ENCODE assay signal across 9 mouse cellular contexts in the genomic region with DNA sequence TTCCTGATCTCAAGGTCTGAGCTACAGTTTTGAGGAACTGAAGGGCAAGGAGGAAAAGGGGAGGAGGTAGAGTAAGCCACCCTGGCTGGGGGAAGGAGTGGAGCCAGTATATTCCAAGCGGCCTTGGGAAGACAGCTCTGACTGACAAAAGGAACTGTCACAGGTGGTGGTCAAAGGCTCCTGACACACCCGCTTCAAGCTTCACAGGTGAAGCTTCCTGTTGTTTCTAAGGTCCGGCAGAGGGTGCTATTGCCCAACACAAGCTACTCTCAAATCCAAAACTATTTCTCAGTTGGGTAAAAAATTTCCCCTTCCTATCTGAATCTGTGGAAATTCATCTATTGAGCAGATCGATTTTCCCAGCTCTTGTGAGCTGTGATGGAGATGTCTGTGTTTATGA. TPM values are rescaled to one million over a fixed set of nuclear protein-coding genes. Genes with fewer than 3 reads are reported as not detected.
A peak's percentile ranks its signal among the peaks of the same experiment; 100 is the strongest.
DNase-seq lines count a peak whose midpoint lies in the region; ATAC-seq lines count a peak whose summit lies in the region.
"Had no signal": no experiment of that assay in that cellular context is flagged by ENCODE, and none has a peak within 500 bp of the region (broad histone marks: within the 10 kb centered on the region; RNA-seq: fewer than 3 reads in every experiment).

No protein-coding gene starts in this region.

- H3K4me2 ChIP-seq in heart, embryonic 12.5 days, result no peak overlapping the region
- H3K4me2 ChIP-seq in neural tube, embryonic 11.5 days (ENCODE audit: low read depth), result no peak overlapping the region
- H3K4me2 ChIP-seq: neural tube, embryonic 13.5 days had no signal

- no peaks in the 10 kb centered on the region for H3K36me3 ChIP-seq in heart, embryonic 12.5 days
- H3K36me3 ChIP-seq in embryonic facial prominence, embryonic 10.5 days (replicated peaks), result no peaks in the 10 kb centered on the region
- no peaks in the 10 kb centered on the region for H3K36me3 ChIP-seq in neural tube, embryonic 11.5 days (ENCODE audit: control insufficient read depth, insufficient read depth, low read length)
- H3K36me3 ChIP-seq: neural tube, embryonic 13.5 days had no signal

- peaks cover 15% of the 10 kb centered on the region for H3K27me3 ChIP-seq in heart, embryonic 12.5 days (replicated peaks)
- no peaks in the 10 kb centered on the region for H3K27me3 ChIP-seq in embryonic facial prominence, embryonic 10.5 days (replicated peaks; ENCODE audit: low read depth, poor library complexity, severe bottlenecking)
- H3K27me3 ChIP-seq in neural tube, embryonic 11.5 days (ENCODE audit: control insufficient read depth, insufficient read depth, low read length), result no peaks in the 10 kb centered on the region
- H3K27me3 ChIP-seq: neural tube, embryonic 13.5 days had no signal

- H3K4me3 ChIP-seq in heart, embryonic 12.5 days, result no peak overlapping the region
- no peak overlapping the region for H3K4me3 ChIP-seq in embryonic facial prominence, embryonic 10.5 days
- no peak overlapping the region for H3K4me3 ChIP-seq in neural tube, embryonic 11.5 days (ENCODE audit: low read depth, low read length)
- H3K4me3 ChIP-seq: neural tube, embryonic 13.5 days had no signal

- WGBS in heart, embryonic 12.5 days, result 16% methylated on average over 4 of the region's 4 CpGs
- 23% methylated on average over 4 of the region's 4 CpGs for WGBS in embryonic facial prominence, embryonic 10.5 days
- WGBS in neural tube, embryonic 11.5 days, result 21% methylated on average over 4 of the region's 4 CpGs

- ATAC-seq in heart, embryonic 12.5 days (ENCODE audit: insufficient number of reproducible peaks, low FRiP score), result no peak
- ATAC-seq in neural tube, embryonic 11.5 days (ENCODE audit: insufficient read depth, low FRiP score, low TSS enrichment), result no peak

- no peaks in the 10 kb centered on the region for H3K4me1 ChIP-seq in heart, embryonic 12.5 days (replicated peaks)
- no peaks in the 10 kb centered on the region for H3K4me1 ChIP-seq in embryonic facial prominence, embryonic 10.5 days
- no peaks in the 10 kb centered on the region for H3K4me1 ChIP-seq in neural tube, embryonic 11.5 days (ENCODE audit: control insufficient read depth, insufficient read depth, low read length)

- peak; percentile 5 for DNase-seq in heart, adult 11 months
- DNase-seq in right cerebral cortex, adult 18-20 months, result peak; percentile 9
- no peak for DNase-seq in right cerebral cortex, postnatal 25 days
- DNase-seq in embryonic facial prominence, embryonic 10.5 days (ENCODE audit: low spot score), result peak; percentile 33
- peak; percentile 54 for DNase-seq in neural tube, embryonic 11.5 days (ENCODE audit: low spot score)
- no peak for DNase-seq in adrenal gland, adult 2 months
- DNase-seq in heart, postnatal 25 days (ENCODE audit: low spot score), result no peak

- intact Hi-C loops in heart, postnatal 25 days (cut with DNase I), result loop anchor here (1.0 to 5.0 kb wide), 4 partner anchors 61 to 460 kb away; a partner anchor contains a TSS

- no peak overlapping the region for H3K27ac ChIP-seq in heart, embryonic 12.5 days (ENCODE audit: poor library complexity, severe bottlenecking)
- H3K27ac ChIP-seq in embryonic facial prominence, embryonic 10.5 days (replicated peaks), result no peak overlapping the region
- no peak overlapping the region for H3K27ac ChIP-seq in neural tube, embryonic 11.5 days (ENCODE audit: low read depth, low read length)
- H3K27ac ChIP-seq: neural tube, embryonic 13.5 days had no signal

- H3K9ac ChIP-seq in heart, embryonic 12.5 days, result no peak overlapping the region
- no peak overlapping the region for H3K9ac ChIP-seq in neural tube, embryonic 11.5 days (ENCODE audit: low read length)
- H3K9ac ChIP-seq: neural tube, embryonic 13.5 days had no signal

- H3K9me3 ChIP-seq in heart, embryonic 12.5 days (replicated peaks), result no peaks in the 10 kb centered on the region
- no peaks in the 10 kb centered on the region for H3K9me3 ChIP-seq in embryonic facial prominence, embryonic 10.5 days
- H3K9me3 ChIP-seq in neural tube, embryonic 11.5 days (ENCODE audit: control insufficient read depth, low read length), result no peaks in the 10 kb centered on the region
- H3K9me3 ChIP-seq: neural tube, embryonic 13.5 days had no signal

RNA-seq across cellular contexts. Expression of a gene that starts 31.1 kb away (rescaled TPM):
- 0.14 and 0.28 TPM in 2 replicates for polyA plus RNA-seq in heart, embryonic 12.5 days (2016; fragmentation: Nextera tagmentation; extraction: Ambion mirVana)
- 0.26 and 0.27 TPM in 2 replicates for polyA plus RNA-seq in embryonic facial prominence, embryonic 10.5 days (2016; fragmentation: Nextera tagmentation; extraction: Ambion mirVana)
- 61.6 and 66.9 TPM in 2 replicates for polyA plus RNA-seq in neural tube, embryonic 11.5 days (2014; fragmentation: Nextera tagmentation; extraction: Ambion mirVana)
- total RNA-seq in adrenal gland, adult 2 months (2021), result 1 to 10 TPM in 1 of 2 experiments, under 1 TPM in 1; 0.63 to 1.3 TPM
- polyA plus RNA-seq in adrenal gland, adult 2 months (2012; rRNA removed), result 0.19 and 0.54 TPM in 2 replicates
- under 1 TPM in 1 of 2 experiments, not detected in 1; 0.13 TPM for total RNA-seq in heart, postnatal 25 days (2021)

Comparison
In these comparisons a context has a peak if more than half of its experiments do, and no peak if none do; other contexts are left out.
1. DNase-seq: peak in heart, adult 11 months (single experiment), right cerebral cortex, adult 18-20 months (single experiment), embryonic facial prominence, embryonic 10.5 days (single experiment) and neural tube, embryonic 11.5 days (single experiment); none in right cerebral cortex, postnatal 25 days (single experiment), adrenal gland, adult 2 months (single experiment) and heart, postnatal 25 days (single experiment).
2. RNA of a gene that starts 31.1 kb away (polyA plus RNA-seq): 61.6 to 66.9 TPM in neural tube, embryonic 11.5 days; 0.26 to 0.27 TPM in embryonic facial prominence, embryonic 10.5 days, 0.19 to 0.54 TPM in adrenal gland, adult 2 months and 0.14 to 0.28 TPM in heart, embryonic 12.5 days; every median in the first group is over 10 times any median in the second.